8 mouse cellular contexts compared by ENCODE assay signal in genomic region chr4:117484256-117485044, GRCm38 (mm10). TPM values are rescaled to one million over a fixed set of nuclear protein-coding genes. Genes with fewer than 3 reads are reported as not detected.
DNase-seq lines count a peak whose midpoint lies in the region; ATAC-seq lines count a peak whose summit lies in the region.

No protein-coding gene starts in this region.

- peaks cover 46% of the 10 kb centered on the region for H3K27me3 ChIP-seq in intestine, embryonic 16.5 days (replicated peaks; ENCODE audit: control insufficient read depth, insufficient read depth, low read length)
- H3K27me3 ChIP-seq in liver, embryonic 11.5 days (replicated peaks; ENCODE audit: control insufficient read depth, insufficient read depth, low read length) = peaks cover 35% of the 10 kb centered on the region
- peaks cover 68% of the 10 kb centered on the region for H3K27me3 ChIP-seq in neural tube, embryonic 12.5 days (replicated peaks)

- intact Hi-C loops in gastrocnemius, postnatal 14 days (cut with DNase I; ENCODE audit: low total_unique reads) = no loop called here

- H3K36me3 ChIP-seq in intestine, embryonic 16.5 days (ENCODE audit: control insufficient read depth, insufficient read depth, low read length) = no peaks in the 10 kb centered on the region
- H3K36me3 ChIP-seq in liver, embryonic 11.5 days (ENCODE audit: control insufficient read depth, insufficient read depth, low read length) = no peaks in the 10 kb centered on the region
- no peaks in the 10 kb centered on the region for H3K36me3 ChIP-seq in neural tube, embryonic 12.5 days

- peaks cover 7% of the 10 kb centered on the region for H3K4me1 ChIP-seq in intestine, embryonic 16.5 days (ENCODE audit: control insufficient read depth, insufficient read depth, low read length)
- peaks cover 41% of the 10 kb centered on the region for H3K4me1 ChIP-seq in liver, embryonic 11.5 days (replicated peaks; ENCODE audit: control insufficient read depth, insufficient read depth, low read length)
- peaks cover 59% of the 10 kb centered on the region for H3K4me1 ChIP-seq in neural tube, embryonic 12.5 days

- under 1% methylated on average over 68 of the region's 69 CpGs for WGBS in intestine, embryonic 16.5 days
- WGBS in liver, embryonic 11.5 days = 1% methylated on average over 69 of the region's 69 CpGs
- WGBS in neural tube, embryonic 12.5 days = under 1% methylated on average over 69 of the region's 69 CpGs

- H3K9me3 ChIP-seq in intestine, embryonic 16.5 days (ENCODE audit: control insufficient read depth, low read length) = no peaks in the 10 kb centered on the region
- H3K9me3 ChIP-seq in liver, embryonic 11.5 days (ENCODE audit: control insufficient read depth, low read length) = no peaks in the 10 kb centered on the region
- no peaks in the 10 kb centered on the region for H3K9me3 ChIP-seq in neural tube, embryonic 12.5 days

- peak; percentile 71 for ATAC-seq in intestine, embryonic 16.5 days
- ATAC-seq in liver, embryonic 11.5 days (replicated peaks; ENCODE audit: low FRiP score) = peak; percentile 46
- peak; percentile 88 for ATAC-seq in neural tube, embryonic 12.5 days (ENCODE audit: low FRiP score, low read depth)

- peak overlapping the region; percentile 59 for H3K4me3 ChIP-seq in intestine, embryonic 16.5 days (ENCODE audit: low read length)
- peak overlapping the region; percentile 60 for H3K4me3 ChIP-seq in liver, embryonic 11.5 days (ENCODE audit: low read depth, low read length)
- H3K4me3 ChIP-seq in neural tube, embryonic 12.5 days = peak overlapping the region; percentile 37

- H3K27ac ChIP-seq in intestine, embryonic 16.5 days (ENCODE audit: low read length) = no peak overlapping the region
- no peak overlapping the region for H3K27ac ChIP-seq in liver, embryonic 11.5 days (ENCODE audit: low read depth, low read length)
- H3K27ac ChIP-seq in neural tube, embryonic 12.5 days = no peak overlapping the region

- peak; percentile 35 for DNase-seq in thymus, postnatal 0 days (ENCODE audit: low spot score)
- no peak for DNase-seq in thymus, adult 18-20 months
- peak; percentile 39 to 42 for DNase-seq in cerebellum, postnatal 36 days
- peak; percentile 52 for DNase-seq in gastrocnemius, postnatal 14 days
- DNase-seq in liver, embryonic 11.5 days (ENCODE audit: low spot score) = peak; percentile 65
- DNase-seq in natural killer cell, adult 2 months (ENCODE audit: low spot score in 2 of 2) = no peak

- H3K9ac ChIP-seq in intestine, embryonic 16.5 days (ENCODE audit: low read depth, low read length) = peak overlapping the region; percentile 63
- H3K9ac ChIP-seq in liver, embryonic 11.5 days (ENCODE audit: low read depth, low read length) = peak overlapping the region; percentile 60
- peak overlapping the region; percentile 51 for H3K9ac ChIP-seq in neural tube, embryonic 12.5 days

- H3K4me2 ChIP-seq in intestine, embryonic 16.5 days (ENCODE audit: low read depth, low read length) = peak overlapping the region; percentile 89
- peak overlapping the region; percentile 98 for H3K4me2 ChIP-seq in liver, embryonic 11.5 days
- peak overlapping the region; percentile 84 for H3K4me2 ChIP-seq in neural tube, embryonic 12.5 days (replicated peaks)

RNA-seq across cellular contexts. Expression of gene Rnf220, which starts 12.4 kb away (rescaled TPM):
- 69.2 and 74.0 TPM in 2 replicates for polyA plus RNA-seq in thymus, postnatal 0 days (2015; fragmentation: Nextera tagmentation; extraction: Ambion mirVana)
- 10 to 100 TPM; 38.0 to 38.5 TPM for total RNA-seq in gastrocnemius, postnatal 14 days (2021)
- 49.0 and 55.4 TPM in 2 replicates for polyA plus RNA-seq in intestine, embryonic 16.5 days (2015; fragmentation: Nextera tagmentation; extraction: Ambion mirVana)
- polyA plus RNA-seq in liver, embryonic 11.5 days (2014; fragmentation: Nextera tagmentation; extraction: Ambion mirVana) = 63.6 and 70.9 TPM in 2 replicates
- polyA plus RNA-seq in neural tube, embryonic 12.5 days (2016; fragmentation: Nextera tagmentation; extraction: Ambion mirVana) = 107 and 111 TPM in 2 replicates

Comparison
In these comparisons a context has a peak if more than half of its experiments do, and no peak if none do; other contexts are left out.
1. DNase-seq: peak in thymus, postnatal 0 days (single experiment), cerebellum, postnatal 36 days (2 of 2), gastrocnemius, postnatal 14 days (single experiment) and liver, embryonic 11.5 days (single experiment); none in thymus, adult 18-20 months (0 of 2) and natural killer cell, adult 2 months (0 of 2).
2. Peak in every context shown above with its lines, with median percentiles within 50 percentile points of each other: ATAC-seq, H3K4me2 ChIP-seq, H3K4me3 ChIP-seq and H3K9ac ChIP-seq.